Mouse (Mus musculus): ENCODE measurements around the gene Tmem255b. TPM values are rescaled to one million over a fixed set of nuclear protein-coding genes. Genes with fewer than 3 reads are reported as not detected.

Tmem255b gene
- polyA plus RNA-seq, 1 experiment from 2014 or later: 0.19 TPM

GRCm38 (mm10) chr8:13481596-13481995 lies 46.6 kb downstream of the Tmem255b start:
- no peaks in the 10 kb centered on the region for H3K27me3 ChIP-seq (ENCODE audit: poor library complexity, severe bottlenecking)
- no peak for DNase-seq (ENCODE audit: extremely low spot score, low spot score)
- no peaks in the 10 kb centered on the region for H3K36me3 ChIP-seq (replicated peaks)
- H3K4me1 ChIP-seq: no peaks in the 10 kb centered on the region
- no peak overlapping the region for H3K27ac ChIP-seq
- no peaks in the 10 kb centered on the region for H3K9me3 ChIP-seq
- H3K4me3 ChIP-seq: no peak overlapping the region
- WGBS: 90% methylated on average over 3 of the region's 3 CpGs

- Histone ChIP-seq H3K9me3 (no peaks in the 10 kb centered on the region), H3K4me3 (no peak overlapping the region), H3K27ac (no peak overlapping the region), H3K4me1 (no peaks in the 10 kb centered on the region), H3K36me3 (replicated peaks) (no peaks in the 10 kb centered on the region), H3K27me3 (ENCODE audit: poor library complexity, severe bottlenecking) (no peaks in the 10 kb centered on the region)
- WGBS: 87% methylated on average over 2 of the region's 2 CpGs
- DNase-seq (ENCODE audit: extremely low spot score, low spot score): no peak
These were observed 47.3 kb downstream of the Tmem255b start for GRCm38 (mm10) chr8:13482101-13482801.

- Histone ChIP-seq H3K27ac (no peak overlapping the region), H3K36me3 (replicated peaks) (no peaks in the 10 kb centered on the region), H3K9me3 (no peaks in the 10 kb centered on the region), H3K4me3 (no peak overlapping the region), H3K27me3 (ENCODE audit: poor library complexity, severe bottlenecking) (no peaks in the 10 kb centered on the region), H3K4me1 (no peaks in the 10 kb centered on the region)
- WGBS: 92% methylated on average over 5 of the region's 5 CpGs
- DNase-seq (ENCODE audit: extremely low spot score, low spot score): no peak
These were observed 48.2 kb downstream of the Tmem255b start for GRCm38 (mm10) chr8:13483191-13483590.

- WGBS: 72% methylated on average over 3 of the region's 3 CpGs
- DNase-seq (ENCODE audit: extremely low spot score, low spot score): no peak
- H3K4me1 ChIP-seq: peaks cover 35% of the 10 kb centered on the region
These were observed 54.4 kb downstream of the Tmem255b start for GRCm38 (mm10) chr8:13489351-13489750.

GRCm38 (mm10) chr8:13489986-13490910 lies 55.3 kb downstream of the Tmem255b start:
- Histone ChIP-seq H3K36me3 (replicated peaks) (no peaks in the 10 kb centered on the region), H3K4me1 (peaks cover 37% of the 10 kb centered on the region), H3K27me3 (ENCODE audit: poor library complexity, severe bottlenecking) (peaks cover 42% of the 10 kb centered on the region), H3K9me3 (no peaks in the 10 kb centered on the region), H3K4me3 (no peak overlapping the region), H3K27ac (no peak overlapping the region)
- DNase-seq (ENCODE audit: extremely low spot score, low spot score): no peak
- WGBS: 44% methylated on average over 13 of the region's 13 CpGs

More at GRCm38 (mm10) chr8:13489351-13489750, 54.4 kb downstream of the Tmem255b start:
- H3K36me3 ChIP-seq (replicated peaks): no peaks in the 10 kb centered on the region
- no peak overlapping the region for H3K4me3 ChIP-seq
- H3K9me3 ChIP-seq: no peaks in the 10 kb centered on the region
- peaks cover 33% of the 10 kb centered on the region for H3K27me3 ChIP-seq (ENCODE audit: poor library complexity, severe bottlenecking)
- H3K27ac ChIP-seq: no peak overlapping the region

- Histone ChIP-seq H3K9me3 (no peaks in the 10 kb centered on the region), H3K27me3 (ENCODE audit: poor library complexity, severe bottlenecking) (peaks cover 49% of the 10 kb centered on the region), H3K4me1 (peaks cover 37% of the 10 kb centered on the region), H3K4me3 (no peak overlapping the region), H3K27ac (no peak overlapping the region), H3K36me3 (replicated peaks) (no peaks in the 10 kb centered on the region)
- DNase-seq (ENCODE audit: extremely low spot score, low spot score): no peak
- 87% methylated on average over 14 of the region's 14 CpGs for WGBS
These were observed 56.6 kb downstream of the Tmem255b start for GRCm38 (mm10) chr8:13491491-13492010.

GRCm38 (mm10) chr8:13492198-13492995 lies 57.4 kb downstream of the Tmem255b start:
- H3K27ac ChIP-seq: no peak overlapping the region
- H3K36me3 ChIP-seq (replicated peaks): no peaks in the 10 kb centered on the region
- no peak for DNase-seq (ENCODE audit: extremely low spot score, low spot score)
- no peaks in the 10 kb centered on the region for H3K9me3 ChIP-seq
- H3K4me3 ChIP-seq: no peak overlapping the region
- H3K27me3 ChIP-seq (ENCODE audit: poor library complexity, severe bottlenecking): peaks cover 49% of the 10 kb centered on the region
- WGBS: 58% methylated on average over 9 of the region's 9 CpGs
- H3K4me1 ChIP-seq: peaks cover 37% of the 10 kb centered on the region

- Histone ChIP-seq H3K27ac (no peak overlapping the region), H3K4me1 (peaks cover 37% of the 10 kb centered on the region), H3K27me3 (ENCODE audit: poor library complexity, severe bottlenecking) (peaks cover 49% of the 10 kb centered on the region), H3K4me3 (peak overlapping the region; percentile 56; the same call in 1 of the 2 replicates), H3K9me3 (no peaks in the 10 kb centered on the region), H3K36me3 (replicated peaks) (no peaks in the 10 kb centered on the region)
- no peak for DNase-seq (ENCODE audit: extremely low spot score, low spot score)
- WGBS: 62% methylated on average over 11 of the region's 11 CpGs
These were observed 58.0 kb downstream of the Tmem255b start for GRCm38 (mm10) chr8:13493011-13493410.

- DNase-seq (ENCODE audit: extremely low spot score, low spot score): peak; percentile 72
- Histone ChIP-seq H3K4me1 (peaks cover 37% of the 10 kb centered on the region), H3K4me3 (peak within 1 kb of the TSS; percentile 56), H3K27ac (peak within 1 kb of the TSS; percentile 72; the same call in 1 of the 2 replicates), H3K27me3 (ENCODE audit: poor library complexity, severe bottlenecking) (peaks cover 49% of the 10 kb centered on the region), H3K36me3 (replicated peaks) (no peaks in the 10 kb centered on the region), H3K9me3 (no peaks in the 10 kb centered on the region)
- WGBS: 1% methylated on average over 64 of the region's 64 CpGs
These were observed 59.1 kb downstream of the Tmem255b start, which contains the start of gene Gas6 for GRCm38 (mm10) chr8:13493858-13494631. Gas6 (minus strand) TSS chr8:13494490.

- no peak for DNase-seq (ENCODE audit: extremely low spot score, low spot score)
- H3K9me3 ChIP-seq: no peaks in the 10 kb centered on the region
- WGBS: 87% methylated on average over 3 of the region's 3 CpGs
These were observed 66.2 kb downstream of the Tmem255b start for GRCm38 (mm10) chr8:13501221-13501620.

GRCm38 (mm10) chr8:13503936-13504606 lies 69.1 kb downstream of the Tmem255b start:
- Histone ChIP-seq H3K9me3 (no peaks in the 10 kb centered on the region), H3K4me1 (no peaks in the 10 kb centered on the region), H3K27me3 (ENCODE audit: poor library complexity, severe bottlenecking) (no peaks in the 10 kb centered on the region), H3K36me3 (replicated peaks) (no peaks in the 10 kb centered on the region), H3K4me3 (no peak overlapping the region), H3K27ac (no peak overlapping the region)
- WGBS: 94% methylated on average over 8 of the region's 8 CpGs
- no peak for DNase-seq (ENCODE audit: extremely low spot score, low spot score)

More at GRCm38 (mm10) chr8:13501221-13501620, 66.2 kb downstream of the Tmem255b start:
- Histone ChIP-seq H3K27me3 (ENCODE audit: poor library complexity, severe bottlenecking) (no peaks in the 10 kb centered on the region), H3K4me3 (no peak overlapping the region), H3K4me1 (no peaks in the 10 kb centered on the region), H3K27ac (no peak overlapping the region), H3K36me3 (replicated peaks) (no peaks in the 10 kb centered on the region)
